Mouse (Mus musculus): ENCODE results near the gene Atp6v1f. TPM values are rescaled to one million over a fixed set of nuclear protein-coding genes. Genes with fewer than 3 reads are reported as not detected.
A peak's percentile ranks its signal among the peaks of the same experiment; 100 is the strongest.

Gene Atp6v1f
- polyA plus RNA-seq, 1 experiment from 2014 or later: 293 TPM

DNA sequence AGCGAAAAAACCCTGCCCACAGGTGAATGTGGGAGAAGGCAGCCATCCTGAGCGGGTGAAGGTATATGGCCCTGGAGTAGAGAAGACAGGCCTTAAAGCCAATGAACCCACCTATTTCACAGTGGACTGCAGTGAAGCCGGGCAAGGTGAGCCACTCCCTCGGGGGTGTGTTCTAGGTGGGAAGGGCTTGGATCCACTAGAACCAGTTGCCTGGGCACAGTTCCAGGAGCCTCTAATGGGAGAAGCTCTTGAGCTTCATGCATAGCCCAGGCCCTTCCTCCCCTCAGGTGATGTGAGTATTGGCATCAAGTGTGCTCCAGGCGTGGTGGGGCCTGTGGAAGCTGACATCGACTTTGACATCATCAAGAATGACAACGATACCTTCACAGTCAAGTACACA, 22.2 kb upstream of the Atp6v1f start:
- DNase-seq (ENCODE audit: low spot score) (peak; percentile 68), ATAC-seq (peak; percentile 77)
- no peaks in the 10 kb centered on the region for H3K4me1 ChIP-seq (ENCODE audit: insufficient read depth, low read depth, low read length)
- TF ChIP-seq CTCF (IDR thresholded peaks at IDR 0.05): no peak
- TF ChIP-seq EP300 (IDR thresholded peaks at IDR 0.05): no peak
- no peaks in the 10 kb centered on the region for H3K9me3 ChIP-seq (ENCODE audit: low read length)
- H3K4me2 ChIP-seq (replicated peaks; ENCODE audit: low read depth, low read length): no peak overlapping the region
- WGBS: 61% methylated on average over 7 of the region's 7 CpGs
- H3K36me3 ChIP-seq (ENCODE audit: insufficient read depth, low read length): no peaks in the 10 kb centered on the region
- H3K9ac ChIP-seq (replicated peaks; ENCODE audit: low read depth): no peak overlapping the region
- no peak overlapping the region for H3K4me3 ChIP-seq (ENCODE audit: low read depth, low read length)
- no peak overlapping the region for H3K27ac ChIP-seq (ENCODE audit: low read length)
- no peaks in the 10 kb centered on the region for H3K27me3 ChIP-seq (replicated peaks; ENCODE audit: insufficient read depth, low read length)

DNA sequence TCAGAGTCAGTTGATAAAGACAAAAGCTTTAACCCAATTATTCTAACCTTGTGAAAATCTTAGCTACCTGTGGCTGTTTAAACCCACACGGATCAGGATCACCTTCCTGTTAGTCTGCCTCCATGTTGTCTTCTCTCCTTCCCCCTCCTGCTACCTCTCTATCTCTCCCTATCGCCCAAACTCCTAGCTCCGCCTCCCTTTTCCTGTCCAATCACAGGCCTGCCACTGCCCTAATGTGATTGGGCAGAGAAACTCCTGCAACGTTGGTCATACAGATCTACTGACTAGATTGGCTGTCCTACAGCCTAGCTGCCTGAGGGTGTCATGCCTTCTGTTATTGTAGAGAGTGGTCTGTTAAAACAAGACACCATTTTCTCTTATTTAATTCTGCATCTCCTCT, 17.7 kb upstream of the Atp6v1f start:
- no peaks in the 10 kb centered on the region for H3K36me3 ChIP-seq (ENCODE audit: insufficient read depth, low read length)
- no peak overlapping the region for H3K9ac ChIP-seq (replicated peaks; ENCODE audit: low read depth)
- WGBS: 27% methylated on average over 4 of the region's 4 CpGs
- no peak overlapping the region for H3K4me2 ChIP-seq (replicated peaks; ENCODE audit: low read depth, low read length)
- TF ChIP-seq CTCF (IDR thresholded peaks at IDR 0.05) (no peak), EP300 (IDR thresholded peaks at IDR 0.05) (no peak)
- no peak overlapping the region for H3K27ac ChIP-seq (ENCODE audit: low read length)
- H3K9me3 ChIP-seq (ENCODE audit: low read length): no peaks in the 10 kb centered on the region
- no peaks in the 10 kb centered on the region for H3K4me1 ChIP-seq (ENCODE audit: insufficient read depth, low read depth, low read length)
- H3K27me3 ChIP-seq (replicated peaks; ENCODE audit: insufficient read depth, low read length): no peaks in the 10 kb centered on the region
- no peak overlapping the region for H3K4me3 ChIP-seq (ENCODE audit: low read depth, low read length)
- DNase-seq (ENCODE audit: low spot score) (no peak), ATAC-seq (no peak)

DNA sequence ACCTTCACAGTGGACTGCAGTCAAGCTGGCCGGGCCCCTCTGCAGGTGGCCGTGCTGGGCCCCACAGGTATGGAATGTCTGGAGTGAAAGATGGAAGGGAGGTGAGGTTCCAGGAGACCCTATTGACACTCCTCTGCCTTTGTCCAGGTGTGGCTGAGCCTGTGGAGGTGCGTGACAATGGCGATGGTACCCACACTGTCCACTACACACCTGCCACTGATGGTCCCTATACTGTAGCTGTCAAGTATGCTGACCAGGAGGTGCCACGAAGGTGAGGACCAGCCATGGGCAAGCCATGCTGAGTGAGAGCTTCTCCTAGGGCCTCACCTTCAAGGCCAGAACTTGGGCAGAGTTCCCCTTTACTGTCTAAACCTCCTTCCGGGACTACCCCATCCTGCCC, 16.9 kb upstream of the Atp6v1f start:
- Histone ChIP-seq H3K9ac (replicated peaks; ENCODE audit: low read depth) (no peak overlapping the region), H3K4me2 (replicated peaks; ENCODE audit: low read depth, low read length) (no peak overlapping the region), H3K36me3 (ENCODE audit: insufficient read depth, low read length) (no peaks in the 10 kb centered on the region), H3K27ac (ENCODE audit: low read length) (no peak overlapping the region), H3K27me3 (replicated peaks; ENCODE audit: insufficient read depth, low read length) (no peaks in the 10 kb centered on the region), H3K9me3 (ENCODE audit: low read length) (no peaks in the 10 kb centered on the region), H3K4me3 (ENCODE audit: low read depth, low read length) (no peak overlapping the region), H3K4me1 (ENCODE audit: insufficient read depth, low read depth, low read length) (no peaks in the 10 kb centered on the region)
- DNase-seq (ENCODE audit: low spot score) (no peak), ATAC-seq (no peak)
- TF ChIP-seq EP300 (IDR thresholded peaks at IDR 0.05) (no peak), CTCF (IDR thresholded peaks at IDR 0.05) (no peak)
- 90% methylated on average over 6 of the region's 6 CpGs for WGBS

DNA sequence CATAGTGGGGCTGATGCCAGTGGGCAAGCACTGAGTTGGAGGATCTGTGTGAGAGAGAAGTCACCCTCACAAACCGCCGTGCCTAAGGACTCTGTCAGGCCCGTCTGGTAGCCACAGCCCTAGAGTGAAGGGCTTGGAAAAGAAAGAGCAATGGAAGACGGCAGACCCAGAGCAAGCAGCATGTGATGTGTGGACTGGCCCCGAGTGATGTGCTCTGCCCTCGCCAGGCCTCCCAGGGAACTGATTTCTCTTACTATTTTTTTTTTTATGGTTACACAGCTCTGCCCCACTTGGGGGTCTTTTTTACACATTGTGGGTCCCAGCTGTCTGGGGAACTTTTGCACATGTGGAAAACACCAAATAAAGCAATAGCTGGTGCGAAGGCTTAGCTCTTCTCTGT, 6.0 kb upstream of the Atp6v1f start:
- Histone ChIP-seq H3K4me1 (ENCODE audit: insufficient read depth, low read depth, low read length) (no peaks in the 10 kb centered on the region), H3K36me3 (ENCODE audit: insufficient read depth, low read length) (no peaks in the 10 kb centered on the region), H3K9ac (replicated peaks; ENCODE audit: low read depth) (no peak overlapping the region), H3K9me3 (ENCODE audit: low read length) (no peaks in the 10 kb centered on the region), H3K27ac (ENCODE audit: low read length) (no peak overlapping the region), H3K4me2 (replicated peaks; ENCODE audit: low read depth, low read length) (no peak overlapping the region), H3K27me3 (replicated peaks; ENCODE audit: insufficient read depth, low read length) (no peaks in the 10 kb centered on the region), H3K4me3 (ENCODE audit: low read depth, low read length) (no peak overlapping the region)
- no peak for TF ChIP-seq EP300 (IDR thresholded peaks at IDR 0.05)
- no peak for TF ChIP-seq CTCF (IDR thresholded peaks at IDR 0.05)
- DNase-seq (ENCODE audit: low spot score) (no peak), ATAC-seq (no peak)
- WGBS: 46% methylated on average over 7 of the region's 7 CpGs

DNA sequence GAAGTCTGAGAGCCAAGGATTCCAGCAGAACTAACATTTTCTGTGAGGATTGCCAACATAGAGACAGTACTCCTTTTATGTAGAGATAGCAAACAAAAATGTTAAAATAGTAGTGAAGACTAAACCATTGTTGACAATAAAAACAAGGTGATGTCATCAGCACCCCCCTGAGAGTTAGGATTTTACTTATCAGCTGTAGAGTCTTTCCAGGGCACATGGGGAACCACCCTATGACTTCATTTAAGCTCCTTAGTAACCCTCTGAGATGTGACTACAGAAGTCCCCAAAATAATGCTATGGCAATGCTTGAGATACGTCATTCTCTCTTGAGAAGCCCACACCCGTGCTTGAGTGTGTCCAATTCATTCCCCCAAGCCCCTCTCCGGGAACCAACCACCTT, 4.1 kb upstream of the Atp6v1f start:
- Histone ChIP-seq H3K4me2 (replicated peaks; ENCODE audit: low read depth, low read length) (no peak overlapping the region), H3K4me3 (ENCODE audit: low read depth, low read length) (no peak overlapping the region), H3K27ac (ENCODE audit: low read length) (no peak overlapping the region), H3K9me3 (ENCODE audit: low read length) (no peaks in the 10 kb centered on the region), H3K36me3 (ENCODE audit: insufficient read depth, low read length) (no peaks in the 10 kb centered on the region), H3K4me1 (ENCODE audit: insufficient read depth, low read depth, low read length) (peaks cover 3% of the 10 kb centered on the region; the same call in 1 of the 2 replicates), H3K27me3 (replicated peaks; ENCODE audit: insufficient read depth, low read length) (no peaks in the 10 kb centered on the region), H3K9ac (replicated peaks; ENCODE audit: low read depth) (no peak overlapping the region)
- DNase-seq (ENCODE audit: low spot score): no peak
- no peak for ATAC-seq
- TF ChIP-seq EP300 (IDR thresholded peaks at IDR 0.05): no peak
- TF ChIP-seq CTCF (IDR thresholded peaks at IDR 0.05): no peak
- 77% methylated on average over 3 of the region's 3 CpGs for WGBS

DNA sequence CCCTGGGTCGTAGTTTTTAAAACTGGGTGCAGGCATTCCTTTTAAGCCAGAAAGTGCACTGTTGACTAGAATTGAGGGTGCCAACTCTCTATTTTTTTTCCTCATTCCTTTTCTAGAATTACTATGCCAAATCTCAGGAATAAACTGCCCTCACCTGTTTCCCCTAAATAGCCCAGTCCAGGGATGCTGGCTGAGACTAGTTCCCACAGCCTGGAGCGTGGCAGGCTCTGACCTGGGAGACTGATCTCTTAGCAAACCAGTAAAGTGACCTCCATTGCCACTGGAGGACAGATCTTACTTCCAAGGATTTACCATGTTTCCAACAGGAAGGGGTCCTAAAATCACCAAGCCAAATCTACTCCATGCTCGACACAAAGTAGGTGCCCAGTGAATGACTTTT, 1.3 kb downstream of the Atp6v1f start:
- no peak overlapping the region for H3K27ac ChIP-seq (ENCODE audit: low read length)
- 81% methylated on average over 3 of the region's 3 CpGs for WGBS
- H3K4me1 ChIP-seq (ENCODE audit: insufficient read depth, low read depth, low read length): peaks cover 10% of the 10 kb centered on the region; the same call in 1 of the 2 replicates
- H3K4me3 ChIP-seq (ENCODE audit: low read depth, low read length): no peak overlapping the region
- no peaks in the 10 kb centered on the region for H3K9me3 ChIP-seq (ENCODE audit: low read length)
- H3K4me2 ChIP-seq (replicated peaks; ENCODE audit: low read depth, low read length): peak overlapping the region; percentile 76; the same call in 1 of the 2 replicates
- ATAC-seq (no peak), DNase-seq (ENCODE audit: low spot score) (no peak)
- 0 out of 2 replicates have a peak, but pooled peaks cover 4% of the 10 kb centered on the region for H3K36me3 ChIP-seq (ENCODE audit: insufficient read depth, low read length)
- no peaks in the 10 kb centered on the region; the same call in 1 of the 2 replicates for H3K27me3 ChIP-seq (replicated peaks; ENCODE audit: insufficient read depth, low read length)
- TF ChIP-seq CTCF (IDR thresholded peaks at IDR 0.05) (no peak), EP300 (IDR thresholded peaks at IDR 0.05) (no peak)
- H3K9ac ChIP-seq (replicated peaks; ENCODE audit: low read depth): no peak overlapping the region

DNA sequence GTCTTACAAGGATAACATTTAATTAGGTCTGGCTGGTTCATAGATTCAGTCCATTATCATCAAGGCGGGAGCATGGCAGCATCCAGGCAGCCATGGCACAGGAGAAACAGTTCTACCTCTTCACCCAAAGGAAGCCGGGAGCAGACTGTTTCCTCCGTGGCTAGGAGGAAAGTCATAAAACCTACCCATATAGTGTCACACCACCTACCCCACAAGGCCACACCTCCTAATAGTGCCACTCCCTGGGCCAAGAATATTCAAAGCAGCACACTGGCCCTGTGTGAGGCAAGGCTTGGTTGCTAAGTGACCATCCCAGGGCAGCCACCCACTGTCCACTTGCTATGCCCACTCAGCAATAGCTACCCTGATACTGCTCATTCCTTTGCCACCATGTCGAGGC, 3.6 kb downstream of the Atp6v1f start, which contains the start of gene Atp6v1fnb:
TSS of gene Atp6v1fnb (plus strand) at position 301 of the 400 bp plus-strand sequence.
- 95% methylated on average over 4 of the region's 4 CpGs for WGBS
- H3K9ac ChIP-seq (replicated peaks; ENCODE audit: low read depth): no peak within 1 kb of the TSS

More for the DNA sequence above, 3.6 kb downstream of the Atp6v1f start, which contains the start of gene Atp6v1fnb:
- no peak for ATAC-seq
- no peak for DNase-seq (ENCODE audit: low spot score)
- H3K36me3 ChIP-seq (ENCODE audit: insufficient read depth, low read length): 0 out of 2 replicates have a peak, but pooled peaks cover 4% of the 10 kb centered on the region
- H3K4me1 ChIP-seq (ENCODE audit: insufficient read depth, low read depth, low read length): peaks cover 10% of the 10 kb centered on the region; the same call in 1 of the 2 replicates
- no peaks in the 10 kb centered on the region for H3K9me3 ChIP-seq (ENCODE audit: low read length)
- H3K27me3 ChIP-seq (replicated peaks; ENCODE audit: insufficient read depth, low read length): no peaks in the 10 kb centered on the region; the same call in 1 of the 2 replicates
- no peak within 1 kb of the TSS for H3K4me3 ChIP-seq (ENCODE audit: low read depth, low read length)
- no peak within 1 kb of the TSS for H3K27ac ChIP-seq (ENCODE audit: low read length)
- no peak for TF ChIP-seq CTCF (IDR thresholded peaks at IDR 0.05)
- no peak within 1 kb of the TSS for H3K4me2 ChIP-seq (replicated peaks; ENCODE audit: low read depth, low read length)

All from lung, postnatal 0 days (tissue).